Mouse (Mus musculus) bone marrow macrophage, adult 2 months (primary cell): ENCODE data around the gene Tpk1.

ENCODE experiments used
- CTCF ChIP-seq: IDR thresholded peaks from 2 replicates; pipeline ENCODE4 v1.5.1; 2012; ENCODE audit warnings: low read depth, mild to moderate bottlenecking, low read length, moderate library complexity
- POLR2A ChIP-seq: IDR thresholded peaks from 2 replicates; pipeline ENCODE4 v1.6.1; 2012; ENCODE audit warnings: mild to moderate bottlenecking, low read depth, low read length, borderline replicate concordance

DNA sequence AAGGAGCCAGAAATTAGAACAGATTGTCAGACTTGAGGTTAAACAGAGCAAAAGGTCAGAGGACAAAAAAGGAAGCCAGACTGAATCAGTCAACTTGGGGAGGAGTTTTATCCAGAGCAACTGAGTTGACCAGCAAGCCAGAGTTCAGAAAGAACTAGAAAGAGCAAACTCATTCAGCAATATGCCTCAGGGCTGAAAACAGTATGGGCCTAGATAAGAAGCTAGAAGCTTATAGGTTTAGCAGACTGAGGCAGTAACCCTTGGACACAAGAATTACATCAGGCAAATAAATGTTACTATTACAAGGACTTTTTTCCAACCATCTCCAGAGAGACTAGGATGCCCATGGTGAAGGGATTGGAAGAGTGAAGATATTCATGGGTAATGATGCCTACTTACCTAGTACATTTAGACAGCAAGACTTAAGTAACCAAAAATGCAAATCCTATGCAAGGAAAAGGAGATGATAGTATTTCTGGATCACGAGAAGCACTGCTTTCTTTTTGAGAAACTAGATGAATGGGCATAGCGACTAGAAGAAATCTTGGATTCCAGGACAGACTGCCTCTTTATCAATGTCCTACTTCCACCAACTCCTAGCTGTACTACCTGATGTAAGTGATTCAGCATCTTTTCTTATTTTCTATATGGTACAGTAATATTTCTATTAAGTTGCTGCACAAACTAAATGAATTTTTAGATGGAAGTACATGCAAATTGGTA, 149.3 kb downstream of the Tpk1 start:
- TF ChIP-seq POLR2A (no peak), CTCF (no peak)
